Mouse (Mus musculus): Measurements from ENCODE around the gene Snw1. TPM values are rescaled to one million over a fixed set of nuclear protein-coding genes. Genes with fewer than 3 reads are reported as not detected.
A peak's percentile ranks its signal among the peaks of the same experiment; 100 is the strongest.

Snw1 gene
- polyA plus RNA-seq, 1 experiment from 2014 or later, result 176 TPM

DNA sequence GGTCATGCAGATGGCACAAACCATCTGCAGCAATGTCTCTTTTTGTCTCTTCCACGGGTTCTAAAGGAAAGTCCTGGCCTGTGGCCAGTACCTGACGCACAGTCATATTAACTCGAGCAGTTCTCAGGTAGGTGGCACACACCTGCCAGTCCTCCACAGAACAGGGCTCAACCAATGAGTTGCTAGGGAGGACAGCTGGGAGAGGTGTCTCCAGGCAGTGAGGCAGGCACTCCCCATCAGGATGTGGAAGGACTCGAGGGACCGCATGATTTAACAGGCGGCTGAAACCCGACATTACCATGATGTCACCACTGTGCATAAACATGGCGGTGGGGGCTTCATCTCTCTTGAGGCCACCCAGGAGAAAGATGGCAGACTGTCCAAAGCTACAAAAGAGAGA, 43.2 kb downstream of the Snw1 start:
- H3K9me3 ChIP-seq (replicated peaks; ENCODE audit: control insufficient read depth, low read length), result no peaks in the 10 kb centered on the region
- no peak for ATAC-seq (replicated peaks; ENCODE audit: insufficient number of reproducible peaks, low FRiP score, low TSS enrichment, low read depth)
- no peak for DNase-seq (ENCODE audit: low spot score)
- H3K27ac ChIP-seq (replicated peaks; ENCODE audit: low read depth, low read length), result no peak overlapping the region
- 86% methylated on average over 8 of the region's 8 CpGs for WGBS
- peaks cover 15% of the 10 kb centered on the region for H3K36me3 ChIP-seq (replicated peaks; ENCODE audit: control insufficient read depth, insufficient read depth, low read depth, low read length)
- no peak overlapping the region for H3K4me2 ChIP-seq (ENCODE audit: low read depth, low read length)
- H3K9ac ChIP-seq (replicated peaks; ENCODE audit: low read length), result no peak overlapping the region
- no peaks in the 10 kb centered on the region for H3K4me1 ChIP-seq (ENCODE audit: control insufficient read depth, insufficient read depth, low read length)
- no peak overlapping the region for H3K4me3 ChIP-seq (ENCODE audit: low read depth, low read length)
- no peaks in the 10 kb centered on the region for H3K27me3 ChIP-seq (ENCODE audit: control insufficient read depth, insufficient read depth, low read length)

GRCm38 (mm10) chr12:87428295-87428694, 43.8 kb downstream of the Snw1 start:
- 84% methylated on average over 2 of the region's 2 CpGs for WGBS
- DNase-seq (ENCODE audit: low spot score) (no peak), ATAC-seq (replicated peaks; ENCODE audit: insufficient number of reproducible peaks, low FRiP score, low TSS enrichment, low read depth) (no peak)
- no peak overlapping the region for H3K9ac ChIP-seq (replicated peaks; ENCODE audit: low read length)
- no peaks in the 10 kb centered on the region for H3K27me3 ChIP-seq (ENCODE audit: control insufficient read depth, insufficient read depth, low read length)
- no peak overlapping the region for H3K4me2 ChIP-seq (ENCODE audit: low read depth, low read length)
- no peak overlapping the region for H3K4me3 ChIP-seq (ENCODE audit: low read depth, low read length)
- H3K27ac ChIP-seq (replicated peaks; ENCODE audit: low read depth, low read length), result no peak overlapping the region
- no peaks in the 10 kb centered on the region for H3K4me1 ChIP-seq (ENCODE audit: control insufficient read depth, insufficient read depth, low read length)
- no peaks in the 10 kb centered on the region for H3K9me3 ChIP-seq (replicated peaks; ENCODE audit: control insufficient read depth, low read length)
- peaks cover 11% of the 10 kb centered on the region for H3K36me3 ChIP-seq (replicated peaks; ENCODE audit: control insufficient read depth, insufficient read depth, low read depth, low read length)

- Histone ChIP-seq H3K27me3 (ENCODE audit: control insufficient read depth, insufficient read depth, low read length) (no peaks in the 10 kb centered on the region), H3K9ac (replicated peaks; ENCODE audit: low read length) (no peak overlapping the region), H3K4me1 (ENCODE audit: control insufficient read depth, insufficient read depth, low read length) (no peaks in the 10 kb centered on the region), H3K27ac (replicated peaks; ENCODE audit: low read depth, low read length) (no peak overlapping the region), H3K4me2 (ENCODE audit: low read depth, low read length) (no peak overlapping the region), H3K36me3 (replicated peaks; ENCODE audit: control insufficient read depth, insufficient read depth, low read depth, low read length) (peaks cover 11% of the 10 kb centered on the region), H3K9me3 (replicated peaks; ENCODE audit: control insufficient read depth, low read length) (no peaks in the 10 kb centered on the region), H3K4me3 (ENCODE audit: low read depth, low read length) (no peak overlapping the region)
- 92% methylated on average over 5 of the region's 5 CpGs for WGBS
- ATAC-seq (replicated peaks; ENCODE audit: insufficient number of reproducible peaks, low FRiP score, low TSS enrichment, low read depth) (no peak), DNase-seq (ENCODE audit: low spot score) (no peak)
Measured at GRCm38 (mm10) chr12:87426354-87427031, 45.6 kb downstream of the Snw1 start.

DNA sequence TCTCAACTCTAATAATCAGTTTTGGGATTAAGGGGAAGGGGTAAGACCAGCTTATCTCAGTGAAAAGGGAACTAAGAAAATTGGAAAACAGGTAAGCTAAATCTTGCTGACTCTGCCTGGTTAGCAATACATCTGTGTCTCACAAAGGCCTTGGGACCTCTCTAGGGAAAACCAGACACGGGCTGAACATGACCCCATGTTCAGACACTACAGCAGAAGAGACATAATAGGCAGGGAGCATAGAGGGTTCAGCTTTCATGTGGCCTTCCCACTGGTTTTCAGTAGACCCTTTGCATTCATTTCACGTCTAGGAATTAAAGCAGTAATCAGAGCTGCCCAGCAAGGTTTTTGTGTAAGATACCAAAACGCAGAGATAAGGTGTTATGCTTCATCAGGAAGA, 47.6 kb downstream of the Snw1 start:
- no peak overlapping the region for H3K4me2 ChIP-seq (ENCODE audit: low read depth, low read length)
- ATAC-seq (replicated peaks; ENCODE audit: insufficient number of reproducible peaks, low FRiP score, low TSS enrichment, low read depth) (no peak), DNase-seq (ENCODE audit: low spot score) (no peak)
- H3K27me3 ChIP-seq (ENCODE audit: control insufficient read depth, insufficient read depth, low read length), result no peaks in the 10 kb centered on the region
- no peak overlapping the region for H3K27ac ChIP-seq (replicated peaks; ENCODE audit: low read depth, low read length)
- H3K36me3 ChIP-seq (replicated peaks; ENCODE audit: control insufficient read depth, insufficient read depth, low read depth, low read length), result peaks cover 3% of the 10 kb centered on the region
- WGBS, result 29% methylated on average over 3 of the region's 3 CpGs
- no peak overlapping the region for H3K4me3 ChIP-seq (ENCODE audit: low read depth, low read length)
- H3K9me3 ChIP-seq (replicated peaks; ENCODE audit: control insufficient read depth, low read length), result no peaks in the 10 kb centered on the region
- no peaks in the 10 kb centered on the region for H3K4me1 ChIP-seq (ENCODE audit: control insufficient read depth, insufficient read depth, low read length)
- H3K9ac ChIP-seq (replicated peaks; ENCODE audit: low read length), result no peak overlapping the region

DNA sequence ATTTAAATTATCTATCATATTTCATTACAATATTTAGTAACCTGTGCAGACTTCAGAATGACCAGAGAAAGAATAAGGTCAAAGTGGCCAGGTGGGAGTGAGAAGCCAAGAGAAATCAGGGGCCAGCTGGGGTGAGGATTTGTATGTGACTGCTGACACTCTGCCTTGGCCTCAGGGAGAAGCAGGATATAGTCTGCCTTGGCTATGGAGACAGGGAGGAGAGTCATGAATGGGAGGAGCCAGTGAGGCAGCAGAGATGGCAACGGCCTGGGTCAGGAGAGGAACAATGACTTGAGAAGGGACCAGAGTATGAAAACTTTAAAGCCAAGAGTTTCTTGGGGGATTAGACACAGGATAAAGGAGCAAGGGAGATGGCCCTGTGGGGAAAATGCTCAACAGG, 48.4 kb downstream of the Snw1 start:
- Histone ChIP-seq H3K9ac (replicated peaks; ENCODE audit: low read length) (no peak overlapping the region), H3K4me2 (ENCODE audit: low read depth, low read length) (no peak overlapping the region), H3K27me3 (ENCODE audit: control insufficient read depth, insufficient read depth, low read length) (no peaks in the 10 kb centered on the region), H3K4me3 (ENCODE audit: low read depth, low read length) (no peak overlapping the region), H3K9me3 (replicated peaks; ENCODE audit: control insufficient read depth, low read length) (no peaks in the 10 kb centered on the region), H3K36me3 (replicated peaks; ENCODE audit: control insufficient read depth, insufficient read depth, low read depth, low read length) (peaks cover 3% of the 10 kb centered on the region), H3K4me1 (ENCODE audit: control insufficient read depth, insufficient read depth, low read length) (no peaks in the 10 kb centered on the region), H3K27ac (replicated peaks; ENCODE audit: low read depth, low read length) (no peak overlapping the region)
- ATAC-seq (replicated peaks; ENCODE audit: insufficient number of reproducible peaks, low FRiP score, low TSS enrichment, low read depth), result no peak
- no peak for DNase-seq (ENCODE audit: low spot score)
- 41% methylated on average over 1 of the region's 1 CpGs for WGBS

DNA sequence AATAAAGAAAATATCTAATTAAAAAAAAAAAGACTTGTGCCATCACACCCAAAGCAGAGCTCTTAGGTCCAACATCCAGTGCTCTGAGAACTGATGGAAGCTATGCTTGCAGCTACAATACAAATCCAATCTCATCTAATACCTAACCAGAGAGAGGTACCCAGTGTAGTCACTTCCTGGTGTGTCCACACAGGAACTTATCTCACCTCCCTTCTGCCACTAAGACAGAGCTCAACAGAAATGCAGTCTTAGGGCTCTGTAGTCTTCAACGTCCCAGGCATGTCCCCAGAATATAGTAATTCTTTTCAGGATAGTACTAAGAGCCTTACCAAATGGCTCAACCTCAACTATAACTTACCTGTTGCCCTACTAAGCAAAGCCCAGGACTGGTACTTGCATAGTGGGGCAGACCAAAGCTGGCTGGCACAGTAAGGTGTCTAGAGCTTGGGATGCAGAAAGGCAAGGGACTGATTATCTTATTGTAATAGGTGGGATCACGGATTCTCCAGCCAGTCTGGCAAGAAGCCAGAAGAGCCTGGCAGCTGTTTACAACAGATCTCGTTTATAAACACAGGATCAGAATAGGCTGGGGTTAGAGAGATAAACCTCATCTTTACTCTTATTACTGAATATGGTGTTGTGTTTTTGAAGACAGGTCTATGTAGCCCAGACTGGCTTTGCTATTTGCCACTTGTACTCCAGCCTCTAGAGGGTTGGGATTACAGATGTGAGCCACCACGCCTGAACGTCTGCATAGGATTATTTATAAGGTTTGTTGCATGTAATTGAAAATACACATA, 50.2 kb downstream of the Snw1 start:
- Histone ChIP-seq H3K9ac (replicated peaks; ENCODE audit: low read length) (no peak overlapping the region), H3K4me3 (ENCODE audit: low read depth, low read length) (no peak overlapping the region), H3K4me1 (ENCODE audit: control insufficient read depth, insufficient read depth, low read length) (no peaks in the 10 kb centered on the region), H3K27me3 (ENCODE audit: control insufficient read depth, insufficient read depth, low read length) (no peaks in the 10 kb centered on the region), H3K4me2 (ENCODE audit: low read depth, low read length) (no peak overlapping the region), H3K9me3 (replicated peaks; ENCODE audit: control insufficient read depth, low read length) (no peaks in the 10 kb centered on the region), H3K27ac (replicated peaks; ENCODE audit: low read depth, low read length) (no peak overlapping the region), H3K36me3 (replicated peaks; ENCODE audit: control insufficient read depth, insufficient read depth, low read depth, low read length) (no peaks in the 10 kb centered on the region)
- DNase-seq (ENCODE audit: low spot score), result no peak
- 90% methylated on average over 5 of the region's 5 CpGs for WGBS
- ATAC-seq (replicated peaks; ENCODE audit: insufficient number of reproducible peaks, low FRiP score, low TSS enrichment, low read depth), result no peak

GRCm38 (mm10) chr12:87419974-87420485, 52.0 kb downstream of the Snw1 start:
- H3K4me3 ChIP-seq (ENCODE audit: low read depth, low read length), result no peak overlapping the region
- no peak for DNase-seq (ENCODE audit: low spot score)
- no peaks in the 10 kb centered on the region for H3K4me1 ChIP-seq (ENCODE audit: control insufficient read depth, insufficient read depth, low read length)
- H3K27ac ChIP-seq (replicated peaks; ENCODE audit: low read depth, low read length), result no peak overlapping the region
- 68% methylated on average over 12 of the region's 12 CpGs for WGBS
- no peak overlapping the region for H3K4me2 ChIP-seq (ENCODE audit: low read depth, low read length)
- H3K27me3 ChIP-seq (ENCODE audit: control insufficient read depth, insufficient read depth, low read length), result no peaks in the 10 kb centered on the region
- no peaks in the 10 kb centered on the region for H3K36me3 ChIP-seq (replicated peaks; ENCODE audit: control insufficient read depth, insufficient read depth, low read depth, low read length)
- no peaks in the 10 kb centered on the region for H3K9me3 ChIP-seq (replicated peaks; ENCODE audit: control insufficient read depth, low read length)
- ATAC-seq (replicated peaks; ENCODE audit: insufficient number of reproducible peaks, low FRiP score, low TSS enrichment, low read depth), result no peak
- no peak overlapping the region for H3K9ac ChIP-seq (replicated peaks; ENCODE audit: low read length)

GRCm38 (mm10) chr12:87418921-87419320, 53.2 kb downstream of the Snw1 start:
- no peaks in the 10 kb centered on the region for H3K27me3 ChIP-seq (ENCODE audit: control insufficient read depth, insufficient read depth, low read length)
- no peak overlapping the region for H3K9ac ChIP-seq (replicated peaks; ENCODE audit: low read length)
- H3K27ac ChIP-seq (replicated peaks; ENCODE audit: low read depth, low read length), result no peak overlapping the region
- no peaks in the 10 kb centered on the region for H3K4me1 ChIP-seq (ENCODE audit: control insufficient read depth, insufficient read depth, low read length)
- no peaks in the 10 kb centered on the region for H3K36me3 ChIP-seq (replicated peaks; ENCODE audit: control insufficient read depth, insufficient read depth, low read depth, low read length)
- no peak overlapping the region for H3K4me3 ChIP-seq (ENCODE audit: low read depth, low read length)
- peak; percentile 46; the same call in 1 of the 2 replicates for ATAC-seq (replicated peaks; ENCODE audit: insufficient number of reproducible peaks, low FRiP score, low TSS enrichment, low read depth)
- H3K9me3 ChIP-seq (replicated peaks; ENCODE audit: control insufficient read depth, low read length), result no peaks in the 10 kb centered on the region
- no peak overlapping the region for H3K4me2 ChIP-seq (ENCODE audit: low read depth, low read length)
- 77% methylated on average over 5 of the region's 5 CpGs for WGBS
- DNase-seq (ENCODE audit: low spot score), result no peak

Data from embryonic facial prominence, embryonic 11.5 days (tissue).